Mouse (Mus musculus) kidney, adult 11 months (tissue): Measurements from ENCODE around the gene Ldb2.

Experiments
- DNase-seq: peaks from one replicate; pipeline ENCODE4 v3.0.0; 2022

The Ldb2 gene

DNA sequence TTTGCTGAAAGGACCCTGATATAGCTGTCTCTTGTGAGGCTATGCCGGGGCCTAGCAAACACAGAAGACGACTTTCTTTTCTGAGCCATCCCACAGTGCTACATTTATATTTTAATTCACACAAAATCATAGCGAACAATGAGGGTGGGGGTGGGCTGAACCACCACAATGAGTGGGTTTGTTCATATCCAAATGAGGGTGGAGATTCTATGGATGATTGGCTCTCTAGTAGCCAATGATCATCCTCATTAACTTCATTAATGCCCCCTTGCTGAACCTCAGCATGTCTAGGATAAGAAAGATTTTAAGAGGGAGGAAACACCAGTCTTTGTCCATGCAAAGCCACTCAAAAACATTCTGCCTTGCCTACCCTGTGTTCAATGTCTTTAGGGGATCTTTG is 156.4 kb downstream of the Ldb2 start:
- DNase-seq: no peak

GRCm38 (mm10) chr5:44641060-44641459 is 158.4 kb downstream of the Ldb2 start:
- no peak for DNase-seq

DNA sequence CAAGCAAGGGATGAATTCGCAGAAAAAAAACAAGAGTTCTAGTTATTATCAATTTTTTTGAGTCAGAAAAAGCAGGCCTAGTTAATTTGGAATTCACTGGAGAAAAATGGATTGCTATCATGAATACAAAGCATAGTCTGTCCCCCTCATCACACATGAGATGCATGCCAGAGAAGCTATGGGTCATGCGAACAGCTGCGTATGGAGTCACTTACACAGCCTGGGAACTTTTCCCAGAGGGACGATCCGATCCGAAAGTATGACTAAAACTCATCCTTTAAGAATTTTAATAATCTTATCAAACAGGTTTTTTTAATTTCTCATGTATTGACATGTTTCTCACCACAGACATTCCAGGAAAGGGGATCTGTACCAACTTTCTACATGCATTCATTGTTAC is 163.9 kb downstream of the Ldb2 start:
- DNase-seq: no peak

DNA sequence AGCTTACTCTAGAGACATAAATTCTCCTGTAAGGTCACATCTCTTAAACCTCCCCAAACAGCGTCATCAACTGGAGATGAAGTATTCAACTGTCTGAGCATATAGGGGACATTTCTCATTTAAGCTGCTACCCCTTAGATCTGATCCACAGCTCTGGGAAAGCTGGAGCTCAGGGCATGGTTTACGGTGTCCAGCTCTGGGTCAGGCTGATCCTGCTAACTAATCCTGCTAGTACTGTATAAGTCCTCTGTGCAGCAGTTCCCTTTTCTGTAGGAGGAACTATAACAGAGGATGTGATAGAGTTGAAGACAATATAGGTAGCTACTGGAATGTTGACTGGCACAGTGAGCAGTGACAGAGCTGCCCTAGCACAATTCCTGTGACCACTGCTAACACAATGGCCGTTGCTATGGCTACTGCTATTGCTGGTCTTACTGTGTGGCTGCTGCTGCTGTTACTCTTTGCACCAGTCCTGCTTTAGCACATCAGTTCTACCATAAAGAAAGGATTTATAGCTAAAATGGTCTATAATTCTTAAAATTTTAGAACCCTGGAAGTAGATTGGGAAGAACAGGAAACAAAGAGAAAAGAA is 170.3 kb downstream of the Ldb2 start:
- DNase-seq: no peak

DNA sequence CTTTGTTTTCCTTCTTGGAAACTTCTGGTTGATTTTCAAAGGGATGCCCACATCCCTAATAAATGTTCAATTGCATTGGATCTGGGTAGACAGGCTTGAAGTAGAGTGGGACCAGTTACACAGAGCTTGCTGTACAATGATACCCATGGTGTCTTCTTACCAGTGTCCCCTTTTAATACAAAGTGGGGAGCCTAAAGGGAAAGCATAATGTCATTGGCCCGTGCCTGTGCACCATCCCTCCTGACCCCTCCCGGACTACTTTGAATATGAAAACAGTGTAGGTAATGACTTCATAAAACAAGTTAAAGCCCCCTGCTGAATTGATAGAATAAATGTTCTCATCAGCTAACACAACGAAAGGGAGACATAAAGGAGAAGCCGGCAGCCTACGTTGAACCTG is 172.0 kb downstream of the Ldb2 start:
- DNase-seq: no peak

GRCm38 (mm10) chr5:44626885-44627284 is 172.6 kb downstream of the Ldb2 start:
- no peak for DNase-seq

GRCm38 (mm10) chr5:44626114-44626513 is 173.4 kb downstream of the Ldb2 start:
- no peak for DNase-seq

DNA sequence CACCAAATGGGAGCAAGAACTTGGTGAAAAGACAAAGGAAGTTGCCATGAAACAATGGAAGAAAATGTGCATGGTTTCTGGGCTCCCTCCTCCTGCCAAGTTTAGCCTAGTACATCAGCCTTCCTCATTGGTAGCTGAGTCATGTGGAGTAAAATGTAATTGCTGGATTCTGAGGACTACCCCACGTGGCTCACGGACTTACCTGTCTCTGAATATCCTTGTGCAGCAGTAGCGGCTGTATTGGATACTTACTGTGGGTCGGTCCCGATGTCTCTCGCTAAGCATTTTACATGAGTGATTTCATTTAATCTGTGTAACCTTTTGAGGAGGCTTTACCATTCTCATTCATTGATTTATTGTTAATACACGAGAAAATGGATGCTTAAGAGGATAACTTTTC is 183.8 kb downstream of the Ldb2 start:
- no peak for DNase-seq

GRCm38 (mm10) chr5:44608901-44609300 is 190.6 kb downstream of the Ldb2 start:
- DNase-seq: no peak

DNA sequence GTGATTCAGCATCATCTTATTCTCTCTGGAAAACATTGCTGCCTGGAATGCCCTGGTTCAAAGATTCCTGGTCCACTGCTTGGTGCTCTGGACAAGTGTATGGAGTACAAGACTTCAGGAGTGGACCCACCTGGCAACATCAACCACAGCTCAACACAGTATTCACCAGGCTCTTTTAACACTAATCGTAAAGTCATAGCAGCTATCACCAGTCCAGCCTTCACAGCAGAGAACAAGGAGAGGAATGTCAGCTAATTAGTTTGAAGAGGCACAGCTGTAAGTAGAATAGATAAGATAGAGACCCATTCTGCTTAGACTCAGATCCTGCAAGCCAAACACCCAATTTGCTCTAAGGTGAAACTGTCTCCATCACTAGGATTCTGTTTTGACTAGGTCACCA is 198.1 kb downstream of the Ldb2 start:
- no peak for DNase-seq

GRCm38 (mm10) chr5:44593522-44594218 is 205.8 kb downstream of the Ldb2 start:
- no peak for DNase-seq

DNA sequence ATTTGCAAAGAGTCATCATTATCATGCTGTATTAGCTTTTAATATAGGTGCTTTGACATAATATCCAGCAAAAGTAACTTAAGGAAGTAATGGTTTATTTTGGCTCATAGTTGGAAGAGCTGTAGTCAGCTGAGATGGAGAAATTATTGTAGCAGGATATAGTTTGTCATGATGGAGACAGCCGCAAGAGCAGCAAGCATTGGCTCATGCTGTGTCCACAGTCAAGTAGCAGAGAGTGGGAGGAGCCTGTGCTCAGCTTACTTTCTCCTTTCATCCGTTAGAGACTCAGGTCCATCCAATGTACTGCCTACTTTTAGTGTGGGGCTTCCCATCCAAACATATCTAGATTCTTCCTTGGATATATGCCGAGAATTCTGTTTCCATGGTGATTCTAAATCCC is 208.7 kb downstream of the Ldb2 start:
- DNase-seq: no peak

DNA sequence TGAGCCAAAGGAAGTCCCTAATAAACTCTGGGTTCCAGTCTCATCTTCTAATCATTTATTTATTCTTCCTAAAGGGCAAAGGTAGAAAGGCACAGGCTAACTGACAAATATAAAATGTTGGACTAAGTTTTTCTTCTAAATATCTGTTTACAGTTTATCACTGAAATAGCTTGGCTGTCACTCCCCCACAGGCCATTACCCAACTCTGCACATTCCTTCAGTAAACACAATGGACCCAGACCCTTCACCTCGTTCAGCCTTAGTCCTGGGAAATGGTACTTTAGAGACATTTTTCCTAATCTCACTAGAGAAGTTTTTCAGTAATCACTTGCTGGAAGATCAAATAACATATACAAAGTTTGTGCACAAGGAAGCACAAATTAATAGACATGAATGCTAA is 210.2 kb downstream of the Ldb2 start:
- DNase-seq: no peak

- DNase-seq: no peak
These were observed 212.9 kb downstream of the Ldb2 start for GRCm38 (mm10) chr5:44586571-44586970.

GRCm38 (mm10) chr5:44579899-44580459 is 219.5 kb downstream of the Ldb2 start:
- no peak for DNase-seq

DNA sequence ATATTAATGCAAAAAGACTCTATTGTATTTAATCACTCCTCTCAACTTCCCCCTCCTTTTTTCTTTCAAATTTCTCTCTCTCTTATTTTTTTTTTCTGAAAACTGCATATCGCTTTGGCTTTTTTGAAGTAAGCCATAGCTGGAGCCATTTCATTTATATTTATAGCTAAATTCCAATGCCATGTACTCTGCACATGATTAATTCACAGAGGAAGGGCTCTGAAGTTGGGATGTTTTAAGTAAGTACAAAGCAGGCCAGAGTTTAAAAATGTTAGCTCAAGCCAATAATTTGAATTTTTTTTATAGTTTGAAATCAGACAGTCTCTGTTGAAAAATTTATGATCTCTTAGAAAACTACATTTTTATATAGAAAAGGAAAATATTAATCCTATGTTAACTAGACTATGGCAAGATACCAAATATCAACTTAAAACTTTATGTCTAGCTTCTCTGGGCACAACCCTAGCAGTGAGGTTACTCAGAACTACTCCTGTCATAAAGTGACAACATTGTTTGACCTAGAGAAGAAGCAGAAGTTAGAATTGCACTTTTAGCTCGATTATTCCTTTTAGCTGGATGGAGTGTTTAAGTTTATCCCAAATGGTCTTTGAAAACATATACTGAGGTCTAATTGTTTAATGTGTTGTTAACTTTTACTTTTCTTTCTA is 222.7 kb downstream of the Ldb2 start:
- no peak for DNase-seq

DNA sequence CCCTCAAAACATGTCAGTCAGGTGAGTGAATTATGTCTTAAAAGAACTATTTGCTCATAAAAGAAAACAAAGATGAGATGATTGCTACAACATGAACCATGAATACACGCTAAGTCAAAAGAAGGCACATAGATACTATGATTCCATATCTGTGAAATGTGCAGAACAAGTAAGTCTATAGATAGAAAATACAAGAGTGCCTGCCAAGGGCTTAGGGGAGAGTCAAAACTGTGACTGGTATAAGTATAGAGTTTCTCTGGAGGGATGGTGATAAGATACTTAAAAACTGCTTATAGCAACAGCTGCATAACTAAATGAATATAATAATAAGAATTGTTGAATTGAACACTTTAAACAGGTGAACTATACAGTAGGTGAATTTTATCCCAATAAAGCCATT is 224.8 kb downstream of the Ldb2 start:
- no peak for DNase-seq

DNA sequence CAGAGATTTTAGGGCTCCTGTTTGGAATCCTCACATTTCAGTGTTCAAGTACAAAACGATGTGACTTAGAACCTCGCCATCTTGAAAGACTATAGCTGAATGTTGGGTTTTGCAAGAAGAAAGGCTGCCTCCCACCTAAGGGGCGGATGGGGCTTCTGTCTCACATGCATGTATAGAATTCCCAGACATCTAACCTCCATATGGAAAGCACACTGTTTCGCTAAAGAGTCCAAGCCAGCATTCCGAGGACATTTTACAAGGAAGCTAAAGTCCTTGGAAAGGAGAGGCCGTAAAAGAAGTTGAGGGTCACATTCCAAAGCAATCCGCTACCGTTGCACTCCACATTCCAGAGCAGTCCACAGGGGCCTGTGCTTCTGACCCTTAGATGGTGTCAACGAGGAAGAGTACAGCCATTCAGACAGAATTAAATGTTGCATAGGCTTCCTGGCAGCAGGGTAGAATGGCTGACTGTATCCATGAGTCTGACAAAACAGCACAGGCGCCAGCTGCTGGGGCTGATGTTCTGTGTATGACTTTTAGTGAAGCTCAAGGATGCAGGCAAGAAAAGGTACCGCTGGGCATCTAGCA is 245.6 kb downstream of the Ldb2 start:
- DNase-seq: peak; percentile 28

DNA sequence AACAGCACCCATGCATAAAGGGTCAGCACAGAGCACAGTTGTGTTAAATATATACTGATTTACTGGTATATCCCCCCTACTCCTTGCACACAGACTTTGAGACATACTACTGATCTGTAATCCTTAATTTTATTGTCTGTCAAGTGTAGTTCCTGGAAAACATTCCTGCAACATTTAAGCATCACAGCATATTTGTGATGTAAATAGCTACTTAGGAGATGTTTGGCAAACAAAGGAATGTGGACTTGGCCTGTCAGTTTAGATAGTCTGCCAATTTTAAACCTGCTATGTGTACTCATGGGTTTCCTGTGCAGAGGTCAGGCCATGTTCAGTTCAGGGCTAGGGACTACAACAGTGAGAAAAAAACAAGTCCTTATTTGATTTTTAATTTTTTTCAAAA is 246.3 kb downstream of the Ldb2 start:
- no peak for DNase-seq

DNA sequence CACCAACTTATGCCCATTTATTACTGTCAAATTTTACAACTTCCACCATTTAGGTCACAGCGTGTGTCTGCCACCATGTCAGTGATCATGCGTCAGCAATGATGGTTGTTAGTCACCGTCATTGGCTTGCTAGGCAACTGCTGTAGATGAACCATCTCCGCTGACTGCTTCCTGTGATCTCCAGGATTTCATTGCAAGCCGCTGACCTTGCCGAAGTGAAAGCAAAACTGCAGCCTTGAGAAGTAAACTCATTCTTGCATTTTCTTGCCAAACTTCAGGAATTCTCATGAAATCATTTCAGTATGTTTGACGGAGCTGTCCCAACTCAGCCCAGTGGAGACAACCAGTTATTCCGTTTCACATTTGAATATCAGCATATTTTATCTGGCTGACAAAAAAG is 247.4 kb downstream of the Ldb2 start:
- DNase-seq: peak; percentile 15

DNA sequence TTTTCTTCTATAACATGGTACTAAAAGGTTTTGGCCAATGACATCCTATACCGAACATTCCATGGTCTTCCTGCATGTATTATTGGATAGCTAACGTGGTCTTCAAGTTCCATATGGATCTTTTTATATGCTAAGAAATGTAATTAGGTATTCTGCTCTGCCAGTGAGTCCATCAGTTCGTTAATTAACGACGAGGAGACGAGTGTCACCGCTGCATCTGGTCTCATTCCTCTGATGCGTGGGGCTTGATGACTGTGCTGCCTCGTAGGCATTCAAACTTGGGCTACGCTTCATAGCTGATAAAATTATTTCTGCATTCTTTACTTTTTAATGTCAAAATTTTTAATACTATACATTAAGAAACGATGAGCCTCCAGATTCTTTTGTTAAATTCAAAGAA is 251.0 kb downstream of the Ldb2 start:
- DNase-seq: no peak

- DNase-seq: no peak
These were observed 255.9 kb downstream of the Ldb2 start for GRCm38 (mm10) chr5:44543472-44544132.

DNA sequence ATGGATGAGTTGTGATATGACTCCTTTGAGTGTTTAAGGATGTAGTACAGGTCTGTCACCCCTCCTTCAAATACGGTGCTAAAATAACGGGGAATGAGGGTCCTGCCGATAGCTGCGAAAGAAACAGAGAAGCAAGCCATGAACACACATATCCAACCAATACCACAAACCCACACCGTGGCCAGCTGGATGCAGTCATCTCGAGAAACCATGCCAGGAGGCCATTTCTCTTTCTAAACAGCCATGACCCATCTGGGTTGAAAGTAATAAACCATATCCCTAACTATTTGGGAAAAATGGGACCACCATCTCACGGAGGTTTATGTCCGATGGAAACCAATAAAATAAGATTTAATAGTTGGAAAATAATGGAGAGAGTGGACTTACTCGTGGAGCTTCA is 257.7 kb downstream of the Ldb2 start:
- DNase-seq: no peak
